Mouse (Mus musculus): ENCODE results near the gene Oas1g. TPM values are rescaled to one million over a fixed set of nuclear protein-coding genes. Genes with fewer than 3 reads are reported as not detected.
"Not testable (repeated sequence)": the region's sequence is repeated elsewhere in the genome, so short reads cannot be mapped to it uniquely, and the experiment has no call there.

The Oas1g gene
- polyA plus RNA-seq, 1 experiment from 2014 or later: not detected

DNA sequence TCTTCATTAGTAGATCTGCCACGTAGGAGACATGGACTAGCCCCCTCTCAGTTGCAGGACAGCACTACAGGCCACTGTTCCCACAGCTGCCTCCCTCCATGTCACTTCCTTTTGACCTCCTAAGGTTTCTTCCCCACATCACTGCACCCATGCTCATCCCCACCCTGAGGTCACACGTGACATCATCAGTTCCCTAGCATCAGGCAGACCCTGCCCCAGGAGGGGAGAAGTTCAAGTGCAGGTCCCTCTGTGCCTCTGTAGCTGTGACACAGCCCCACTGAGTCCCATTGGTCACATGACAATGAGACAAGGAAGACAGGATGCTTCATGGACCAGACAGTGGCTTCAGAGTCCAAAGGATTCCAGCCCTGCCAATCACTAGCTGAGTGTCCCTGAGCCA lies 10.0 kb downstream of the Oas1g start:
- H3K27me3 ChIP-seq (ENCODE audit: control insufficient read depth, insufficient read depth, low read length); ATAC-seq (replicated peaks; ENCODE audit: insufficient number of reproducible peaks, low FRiP score, low TSS enrichment); H3K4me1 ChIP-seq (ENCODE audit: control insufficient read depth, insufficient read depth, low read length); H3K4me2 ChIP-seq; H3K36me3 ChIP-seq (ENCODE audit: control insufficient read depth, insufficient read depth, low read length); H3K9me3 ChIP-seq (replicated peaks; ENCODE audit: control insufficient read depth, low read length); H3K4me3 ChIP-seq (ENCODE audit: low read depth, low read length); H3K27ac ChIP-seq (ENCODE audit: low read depth, low read length); H3K9ac ChIP-seq (ENCODE audit: low read depth, low read length): not testable (repeated sequence)
- WGBS (ENCODE audit: insufficient replicate concordance): 71% methylated on average over 2 of the region's 2 CpGs

DNA sequence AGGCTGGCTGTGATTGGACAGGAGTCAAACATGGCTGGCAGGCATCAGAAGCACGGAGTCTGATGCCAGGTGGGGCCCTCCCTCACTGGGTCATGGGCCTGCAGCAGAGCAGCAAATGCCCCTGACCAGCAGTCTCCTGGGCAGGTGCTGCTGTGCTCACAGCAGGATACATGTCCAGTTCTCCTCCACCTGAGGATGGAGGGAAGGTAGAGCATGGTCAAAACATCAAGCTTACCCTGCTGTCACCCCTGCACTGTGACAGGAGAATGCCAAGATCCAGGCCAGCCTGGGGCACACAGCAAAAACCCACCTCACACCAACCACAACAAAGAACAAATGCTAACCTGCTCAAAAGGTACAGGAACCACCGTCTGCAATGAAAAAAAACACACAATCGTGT lies 10.6 kb downstream of the Oas1g start:
- not testable (repeated sequence) for H3K9me3 ChIP-seq (replicated peaks; ENCODE audit: control insufficient read depth, low read length); H3K27ac ChIP-seq (ENCODE audit: low read depth, low read length); H3K4me1 ChIP-seq (ENCODE audit: control insufficient read depth, insufficient read depth, low read length); H3K4me2 ChIP-seq; H3K36me3 ChIP-seq (ENCODE audit: control insufficient read depth, insufficient read depth, low read length); H3K4me3 ChIP-seq (ENCODE audit: low read depth, low read length); ATAC-seq (replicated peaks; ENCODE audit: insufficient number of reproducible peaks, low FRiP score, low TSS enrichment); H3K27me3 ChIP-seq (ENCODE audit: control insufficient read depth, insufficient read depth, low read length); H3K9ac ChIP-seq (ENCODE audit: low read depth, low read length)
- 67% methylated on average over 2 of the region's 3 CpGs for whole genome bisulfite sequencing (ENCODE audit: insufficient replicate concordance)

DNA sequence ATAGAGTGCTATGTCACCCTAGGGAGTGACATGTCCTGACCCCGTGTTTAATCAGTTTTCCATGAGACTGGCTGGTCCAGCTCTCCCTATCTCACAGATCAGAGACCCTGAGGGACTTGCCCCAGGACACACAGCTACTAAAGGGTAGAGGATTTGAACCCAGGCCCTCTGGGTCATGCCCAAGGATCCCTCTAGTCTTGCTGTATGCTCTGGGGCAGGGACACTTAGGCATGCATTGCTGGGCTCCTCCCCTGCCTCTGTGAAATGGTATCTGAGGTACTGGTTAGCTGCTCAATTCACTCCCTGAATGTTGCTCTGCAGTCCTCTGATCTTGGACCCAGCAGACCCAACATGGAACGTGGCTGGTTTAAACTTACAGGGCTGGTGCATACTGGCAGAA lies 15.9 kb downstream of the Oas1g start:
- WGBS (ENCODE audit: insufficient replicate concordance): 42% methylated on average over 2 of the region's 2 CpGs
- no peak overlapping the region for H3K4me3 ChIP-seq (ENCODE audit: low read depth, low read length)
- H3K4me2 ChIP-seq: no peak overlapping the region
- H3K9me3 ChIP-seq (replicated peaks; ENCODE audit: control insufficient read depth, low read length): no peaks in the 10 kb centered on the region
- no peak overlapping the region for H3K27ac ChIP-seq (ENCODE audit: low read depth, low read length)
- no peak overlapping the region for H3K9ac ChIP-seq (ENCODE audit: low read depth, low read length)
- no peaks in the 10 kb centered on the region for H3K4me1 ChIP-seq (ENCODE audit: control insufficient read depth, insufficient read depth, low read length)
- no peak for ATAC-seq (replicated peaks; ENCODE audit: insufficient number of reproducible peaks, low FRiP score, low TSS enrichment)
- 0 out of 2 replicates have a peak, but pooled peaks cover 3% of the 10 kb centered on the region for H3K27me3 ChIP-seq (ENCODE audit: control insufficient read depth, insufficient read depth, low read length)
- no peaks in the 10 kb centered on the region for H3K36me3 ChIP-seq (ENCODE audit: control insufficient read depth, insufficient read depth, low read length)

DNA sequence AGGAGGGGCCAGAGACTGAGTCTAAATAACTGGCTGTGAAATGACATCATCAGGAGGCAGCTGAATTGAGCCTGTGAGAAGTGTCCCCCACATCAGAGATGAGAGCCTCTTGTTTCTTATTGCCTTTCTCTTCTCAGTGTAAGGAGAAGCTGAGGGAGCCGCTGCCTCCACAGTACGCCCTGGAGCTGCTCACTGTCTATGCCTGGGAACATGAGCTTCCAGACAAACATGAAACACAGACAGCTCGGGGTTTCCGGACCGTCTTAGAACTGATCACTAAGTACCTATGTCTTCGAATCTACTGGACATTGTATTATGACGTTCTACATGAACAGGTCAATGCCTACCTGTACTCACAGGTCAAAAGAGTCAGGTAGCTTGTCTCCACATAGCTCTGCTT lies 16.6 kb downstream of the Oas1g start:
- H3K9ac ChIP-seq (ENCODE audit: low read depth, low read length): no peak overlapping the region
- no peak overlapping the region for H3K4me3 ChIP-seq (ENCODE audit: low read depth, low read length)
- 0 out of 2 replicates have a peak, but pooled peaks cover 3% of the 10 kb centered on the region for H3K27me3 ChIP-seq (ENCODE audit: control insufficient read depth, insufficient read depth, low read length)
- no peaks in the 10 kb centered on the region for H3K9me3 ChIP-seq (replicated peaks; ENCODE audit: control insufficient read depth, low read length)
- H3K27ac ChIP-seq (ENCODE audit: low read depth, low read length): no peak overlapping the region
- WGBS (ENCODE audit: insufficient replicate concordance): 77% methylated on average over 7 of the region's 7 CpGs
- no peak for ATAC-seq (replicated peaks; ENCODE audit: insufficient number of reproducible peaks, low FRiP score, low TSS enrichment)
- no peak overlapping the region for H3K4me2 ChIP-seq
- H3K36me3 ChIP-seq (ENCODE audit: control insufficient read depth, insufficient read depth, low read length): no peaks in the 10 kb centered on the region
- no peaks in the 10 kb centered on the region for H3K4me1 ChIP-seq (ENCODE audit: control insufficient read depth, insufficient read depth, low read length)

DNA sequence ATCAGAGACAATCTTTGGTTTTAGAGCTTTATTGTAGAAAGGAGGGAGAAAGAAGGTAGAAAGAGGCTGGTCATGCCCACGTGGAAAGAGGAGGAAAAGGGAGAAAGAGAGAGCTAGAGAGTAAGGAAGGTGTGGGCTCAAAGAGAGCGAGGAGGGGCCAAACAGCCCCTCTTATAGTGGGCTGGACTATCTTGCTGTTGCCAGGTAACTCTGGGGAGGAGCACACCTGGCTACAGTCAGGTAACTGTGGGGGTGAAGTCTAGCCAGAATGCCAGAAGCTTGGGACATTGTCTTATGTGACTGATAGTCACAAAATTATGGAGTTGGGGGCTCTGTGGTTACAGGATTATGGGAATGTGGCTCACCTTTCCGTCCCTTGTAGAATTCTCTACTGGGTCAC lies 17.3 kb downstream of the Oas1g start:
- 58% methylated on average over 3 of the region's 3 CpGs for WGBS (ENCODE audit: insufficient replicate concordance)
- H3K36me3 ChIP-seq (ENCODE audit: control insufficient read depth, insufficient read depth, low read length): no peaks in the 10 kb centered on the region
- no peak for ATAC-seq (replicated peaks; ENCODE audit: insufficient number of reproducible peaks, low FRiP score, low TSS enrichment)
- H3K4me1 ChIP-seq (ENCODE audit: control insufficient read depth, insufficient read depth, low read length): no peaks in the 10 kb centered on the region
- no peak overlapping the region for H3K27ac ChIP-seq (ENCODE audit: low read depth, low read length)
- 0 out of 2 replicates have a peak, but pooled peaks cover 3% of the 10 kb centered on the region for H3K27me3 ChIP-seq (ENCODE audit: control insufficient read depth, insufficient read depth, low read length)
- no peak overlapping the region for H3K4me3 ChIP-seq (ENCODE audit: low read depth, low read length)
- H3K9me3 ChIP-seq (replicated peaks; ENCODE audit: control insufficient read depth, low read length): no peaks in the 10 kb centered on the region
- H3K9ac ChIP-seq (ENCODE audit: low read depth, low read length): no peak overlapping the region
- no peak overlapping the region for H3K4me2 ChIP-seq

DNA sequence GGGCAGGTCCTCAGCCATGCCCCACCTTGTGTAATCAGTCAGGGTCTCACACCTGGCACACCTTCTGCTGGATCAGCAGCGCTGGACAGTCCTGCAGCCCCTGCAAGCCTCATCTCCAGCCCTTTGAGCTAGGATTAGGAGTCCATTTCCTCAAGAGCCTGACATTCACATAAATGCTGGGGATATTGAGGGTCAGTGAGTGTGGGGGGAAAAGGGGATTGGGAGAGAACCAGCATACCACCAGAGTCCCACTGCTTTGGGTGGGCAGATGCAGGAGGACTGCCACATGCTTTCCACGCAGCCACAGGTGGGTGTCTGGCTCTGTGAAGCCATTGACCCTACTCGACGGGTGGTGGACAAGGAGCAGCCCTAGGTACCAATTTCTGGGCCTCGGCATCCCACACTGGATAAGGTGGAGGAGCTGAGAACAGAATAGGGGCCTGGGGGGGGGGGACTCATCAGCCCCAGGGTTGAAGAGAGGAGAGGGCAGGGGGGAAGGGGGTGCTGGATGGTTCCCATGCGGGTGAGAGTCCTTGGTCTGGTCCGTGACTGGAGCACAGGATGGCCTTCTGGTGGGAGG lies 17.9 kb downstream of the Oas1g start:
- Histone ChIP-seq H3K4me2 (no peak overlapping the region), H3K4me3 (ENCODE audit: low read depth, low read length) (no peak overlapping the region), H3K27ac (ENCODE audit: low read depth, low read length) (no peak overlapping the region), H3K9ac (ENCODE audit: low read depth, low read length) (no peak overlapping the region), H3K36me3 (ENCODE audit: control insufficient read depth, insufficient read depth, low read length) (no peaks in the 10 kb centered on the region), H3K9me3 (replicated peaks; ENCODE audit: control insufficient read depth, low read length) (no peaks in the 10 kb centered on the region), H3K4me1 (ENCODE audit: control insufficient read depth, insufficient read depth, low read length) (no peaks in the 10 kb centered on the region), H3K27me3 (ENCODE audit: control insufficient read depth, insufficient read depth, low read length) (0 out of 2 replicates have a peak, but pooled peaks cover 3% of the 10 kb centered on the region)
- no peak for ATAC-seq (replicated peaks; ENCODE audit: insufficient number of reproducible peaks, low FRiP score, low TSS enrichment)
- WGBS (ENCODE audit: insufficient replicate concordance): 72% methylated on average over 7 of the region's 7 CpGs

DNA sequence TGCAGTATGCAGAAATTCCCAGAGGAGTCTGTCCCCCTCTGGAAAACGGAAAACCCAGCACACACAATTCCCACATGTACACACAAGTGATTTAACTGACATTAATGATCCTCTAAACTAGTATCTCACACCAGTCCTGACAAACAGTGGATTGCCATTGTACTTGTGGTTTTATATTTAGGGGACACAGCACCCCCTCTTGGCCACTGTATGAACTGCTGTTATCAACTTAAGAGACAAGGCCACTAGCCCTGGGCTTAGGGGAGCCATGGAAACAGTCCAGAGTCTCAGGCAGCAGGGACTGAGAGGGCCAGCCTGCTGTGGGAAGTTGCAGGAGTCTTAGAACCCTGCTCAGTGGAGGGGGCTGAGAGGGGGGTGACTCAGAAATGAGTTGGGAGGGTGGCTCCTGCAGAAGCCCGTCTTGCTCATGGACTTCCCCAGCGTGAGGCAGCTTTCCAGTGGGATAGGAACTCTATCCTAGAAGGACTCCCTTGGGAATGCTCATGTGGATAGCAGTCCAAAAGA lies 22.0 kb downstream of the Oas1g start:
- no peak overlapping the region for H3K4me2 ChIP-seq
- no peak for ATAC-seq (replicated peaks; ENCODE audit: insufficient number of reproducible peaks, low FRiP score, low TSS enrichment)
- H3K9ac ChIP-seq (ENCODE audit: low read depth, low read length): no peak overlapping the region
- no peaks in the 10 kb centered on the region for H3K36me3 ChIP-seq (ENCODE audit: control insufficient read depth, insufficient read depth, low read length)
- H3K27ac ChIP-seq (ENCODE audit: low read depth, low read length): no peak overlapping the region
- no peaks in the 10 kb centered on the region for H3K4me1 ChIP-seq (ENCODE audit: control insufficient read depth, insufficient read depth, low read length)
- no peak overlapping the region for H3K4me3 ChIP-seq (ENCODE audit: low read depth, low read length)
- no peaks in the 10 kb centered on the region for H3K27me3 ChIP-seq (ENCODE audit: control insufficient read depth, insufficient read depth, low read length)
- 63% methylated on average over 3 of the region's 3 CpGs for WGBS (ENCODE audit: insufficient replicate concordance)
- no peaks in the 10 kb centered on the region for H3K9me3 ChIP-seq (replicated peaks; ENCODE audit: control insufficient read depth, low read length)

DNA sequence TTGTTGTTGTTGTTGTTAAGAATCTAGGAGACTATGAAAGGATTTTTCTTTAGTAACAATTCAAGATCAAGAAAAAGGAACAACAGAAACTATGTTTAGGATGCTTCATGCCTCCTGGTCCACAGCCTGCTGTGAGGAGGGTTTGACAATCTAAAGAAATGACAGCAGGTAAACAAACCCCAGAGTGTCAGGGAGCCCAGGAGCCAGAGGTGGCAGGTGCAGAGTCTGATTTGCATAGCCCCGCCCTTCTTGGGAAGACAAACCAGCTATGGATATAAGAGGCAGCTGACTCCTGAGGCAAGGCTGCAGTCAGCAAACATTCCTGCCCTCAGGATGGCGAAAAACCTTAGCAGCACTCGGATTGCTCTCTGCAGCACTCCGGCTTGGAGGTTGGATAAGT lies 26.3 kb downstream of the Oas1g start, which contains the start of gene Oas1h:
Oas1h (plus strand) TSS at position 301 of the 400 bp plus-strand sequence.
- H3K4me1 ChIP-seq (ENCODE audit: control insufficient read depth, insufficient read depth, low read length): no peaks in the 10 kb centered on the region
- H3K27ac ChIP-seq (ENCODE audit: low read depth, low read length): no peak within 1 kb of the TSS
- no peaks in the 10 kb centered on the region for H3K36me3 ChIP-seq (ENCODE audit: control insufficient read depth, insufficient read depth, low read length)
- H3K4me3 ChIP-seq (ENCODE audit: low read depth, low read length): no peak within 1 kb of the TSS
- WGBS (ENCODE audit: insufficient replicate concordance): 43% methylated on average over 4 of the region's 4 CpGs
- ATAC-seq (replicated peaks; ENCODE audit: insufficient number of reproducible peaks, low FRiP score, low TSS enrichment): no peak
- no peak within 1 kb of the TSS for H3K4me2 ChIP-seq
- H3K9ac ChIP-seq (ENCODE audit: low read depth, low read length): no peak within 1 kb of the TSS
- no peaks in the 10 kb centered on the region for H3K9me3 ChIP-seq (replicated peaks; ENCODE audit: control insufficient read depth, low read length)
- no peaks in the 10 kb centered on the region for H3K27me3 ChIP-seq (ENCODE audit: control insufficient read depth, insufficient read depth, low read length)

DNA sequence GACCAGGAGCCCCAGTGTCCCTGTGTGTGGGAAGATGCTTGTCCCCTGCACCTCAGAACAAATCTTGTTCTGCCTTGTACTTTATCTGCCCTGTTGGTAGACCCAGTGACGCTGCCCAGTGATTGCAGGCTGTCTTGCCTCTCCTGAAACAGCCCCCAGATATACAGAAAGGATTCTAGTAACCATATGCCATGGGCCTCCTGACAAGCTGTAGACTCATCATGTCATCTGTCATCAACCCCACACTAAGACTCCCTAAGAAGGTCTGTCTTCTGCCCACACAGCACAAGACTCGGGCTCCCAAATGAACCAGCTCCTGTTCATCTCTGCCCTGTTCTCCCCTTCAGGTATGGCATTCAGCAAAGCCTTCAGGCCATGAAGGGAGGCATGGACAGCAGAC lies 28.2 kb downstream of the Oas1g start:
- Histone ChIP-seq H3K9ac (ENCODE audit: low read depth, low read length) (no peak overlapping the region), H3K27me3 (ENCODE audit: control insufficient read depth, insufficient read depth, low read length) (no peaks in the 10 kb centered on the region), H3K36me3 (ENCODE audit: control insufficient read depth, insufficient read depth, low read length) (no peaks in the 10 kb centered on the region), H3K27ac (ENCODE audit: low read depth, low read length) (no peak overlapping the region), H3K4me3 (ENCODE audit: low read depth, low read length) (no peak overlapping the region), H3K4me2 (no peak overlapping the region), H3K9me3 (replicated peaks; ENCODE audit: control insufficient read depth, low read length) (peaks cover 2% of the 10 kb centered on the region; the same call in 1 of the 2 replicates), H3K4me1 (ENCODE audit: control insufficient read depth, insufficient read depth, low read length) (no peaks in the 10 kb centered on the region)
- 52% methylated on average over 2 of the region's 2 CpGs for WGBS (ENCODE audit: insufficient replicate concordance)
- ATAC-seq (replicated peaks; ENCODE audit: insufficient number of reproducible peaks, low FRiP score, low TSS enrichment): no peak
